Mouse (Mus musculus): ENCODE data around the gene Dlg2. TPM values are rescaled to one million over a fixed set of nuclear protein-coding genes. Genes with fewer than 3 reads are reported as not detected.

The Dlg2 gene
- total RNA-seq, 4 experiments from 2014 or later: 216 to 253 (median 244) TPM

DNA sequence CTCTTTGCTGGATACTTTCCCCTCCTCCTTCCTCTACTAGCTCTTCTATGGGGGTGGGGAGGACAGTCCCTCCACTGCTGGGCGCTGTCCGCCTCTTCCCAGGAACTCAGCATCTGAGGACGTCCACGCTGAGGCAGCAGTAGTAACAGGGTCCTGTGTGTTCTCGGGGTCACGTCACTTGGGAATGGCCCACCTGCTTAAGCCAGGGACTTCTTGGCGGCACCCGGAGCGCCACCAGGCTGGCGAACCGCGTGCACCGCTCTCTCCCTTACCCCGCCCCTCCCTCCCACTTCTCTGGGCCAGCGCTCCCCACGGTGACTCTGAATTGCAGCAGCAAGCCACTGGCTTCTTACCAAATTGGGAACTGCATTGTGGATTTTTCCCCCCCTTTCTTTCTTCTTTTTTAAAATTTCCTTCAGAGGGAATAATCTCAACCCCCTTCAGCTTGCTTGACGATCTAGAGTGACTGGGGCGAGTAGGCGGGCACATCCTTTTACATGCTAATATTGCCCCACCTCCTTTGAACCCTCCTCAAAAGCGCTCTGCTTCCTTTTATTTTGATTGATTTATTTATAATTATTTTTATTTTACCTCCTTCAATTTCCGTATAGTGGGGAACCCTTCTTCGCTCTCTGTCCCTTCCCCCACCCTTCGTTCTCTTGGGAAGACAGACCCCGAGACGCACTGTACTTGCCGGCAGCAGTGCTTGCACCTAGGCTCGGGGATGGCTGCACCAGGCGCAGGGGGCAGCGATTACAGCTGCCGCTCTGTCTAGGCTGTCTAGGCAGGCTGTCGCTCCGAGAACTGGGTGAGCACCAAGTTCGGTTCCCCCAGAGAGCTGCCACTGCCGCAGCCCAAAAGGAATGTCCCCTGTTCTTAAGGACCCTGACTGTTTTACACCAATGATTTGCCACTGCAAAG, 785.8 kb downstream of the Dlg2 start:
- peak; percentile 14 to 42 for DNase-seq (ENCODE audit: low spot score in 2 of 2)

GRCm38 (mm10) chr7:91262998-91263397, 786.5 kb downstream of the Dlg2 start:
- peak; percentile 17 to 25 for DNase-seq (ENCODE audit: low spot score in 2 of 2)

DNA sequence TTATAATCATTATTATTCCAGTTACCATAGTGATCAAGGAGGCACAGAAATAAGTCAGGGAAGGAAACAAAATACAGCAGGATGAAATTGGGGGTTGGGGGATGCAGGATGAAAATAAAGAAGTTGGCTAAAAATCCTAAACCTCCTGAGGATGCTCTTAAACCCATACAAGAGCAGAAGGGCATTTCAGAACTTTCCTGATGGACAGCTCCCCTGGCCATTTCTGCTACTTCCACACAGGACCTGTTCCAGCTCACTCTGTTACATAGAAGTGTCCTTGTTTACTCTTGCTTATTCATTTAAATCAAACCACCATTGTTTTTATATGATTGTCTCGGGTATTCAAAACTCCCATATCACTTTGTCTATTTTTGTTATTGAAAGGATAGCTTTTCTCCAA, 791.3 kb downstream of the Dlg2 start:
- no peak for DNase-seq (ENCODE audit: low spot score in 2 of 2)

- peak; percentile 43 to 45 for DNase-seq (ENCODE audit: low spot score in 2 of 2)
Measured at GRCm38 (mm10) chr7:91284167-91284566, 807.7 kb downstream of the Dlg2 start.

GRCm38 (mm10) chr7:91288324-91288723, 811.9 kb downstream of the Dlg2 start:
- DNase-seq (ENCODE audit: low spot score in 2 of 2): no peak

DNA sequence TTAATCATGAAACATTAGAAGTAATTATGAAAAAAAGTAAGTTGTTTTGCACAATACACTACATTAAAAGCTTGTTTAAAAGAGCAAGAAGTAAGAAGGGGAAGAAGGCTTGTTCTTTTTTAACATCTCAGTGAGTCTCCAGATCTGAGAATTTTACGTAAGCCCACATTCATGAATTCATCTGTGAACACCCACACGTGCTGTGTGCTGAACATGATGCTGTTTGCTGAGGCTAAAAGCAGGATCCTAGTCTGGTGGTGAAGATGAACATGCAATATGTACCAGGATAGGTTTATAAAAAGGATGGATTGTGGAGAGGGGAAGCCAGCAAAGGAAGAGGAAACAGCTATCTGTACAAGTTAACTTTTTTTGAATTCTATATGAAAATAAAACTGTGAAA, 819.7 kb downstream of the Dlg2 start:
- peak; percentile 32 to 39 for DNase-seq (ENCODE audit: low spot score in 2 of 2)

DNA sequence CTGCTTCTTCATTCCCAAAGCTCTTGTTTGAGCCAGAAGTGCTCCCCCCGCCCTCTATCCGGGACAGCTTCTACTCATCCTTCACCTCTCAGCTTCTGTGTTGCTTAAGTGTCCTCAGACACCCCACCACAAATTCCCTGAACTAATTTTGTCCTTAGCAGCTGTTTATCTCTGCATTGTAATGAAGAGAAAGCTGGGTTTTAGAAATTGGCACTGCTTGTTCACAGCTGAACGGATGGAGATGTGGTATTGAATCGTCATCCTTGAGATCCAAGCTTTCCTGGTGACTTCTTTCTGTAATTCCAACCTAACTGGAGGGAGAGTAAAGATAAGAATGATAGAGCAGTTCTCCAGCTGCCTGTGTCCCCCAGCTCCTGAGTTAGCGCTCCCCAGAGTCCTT, 834.7 kb downstream of the Dlg2 start:
- no peak for DNase-seq (ENCODE audit: low spot score in 2 of 2)

GRCm38 (mm10) chr7:91345073-91345472, 868.6 kb downstream of the Dlg2 start:
- no peak for DNase-seq (ENCODE audit: low spot score in 2 of 2)

DNA sequence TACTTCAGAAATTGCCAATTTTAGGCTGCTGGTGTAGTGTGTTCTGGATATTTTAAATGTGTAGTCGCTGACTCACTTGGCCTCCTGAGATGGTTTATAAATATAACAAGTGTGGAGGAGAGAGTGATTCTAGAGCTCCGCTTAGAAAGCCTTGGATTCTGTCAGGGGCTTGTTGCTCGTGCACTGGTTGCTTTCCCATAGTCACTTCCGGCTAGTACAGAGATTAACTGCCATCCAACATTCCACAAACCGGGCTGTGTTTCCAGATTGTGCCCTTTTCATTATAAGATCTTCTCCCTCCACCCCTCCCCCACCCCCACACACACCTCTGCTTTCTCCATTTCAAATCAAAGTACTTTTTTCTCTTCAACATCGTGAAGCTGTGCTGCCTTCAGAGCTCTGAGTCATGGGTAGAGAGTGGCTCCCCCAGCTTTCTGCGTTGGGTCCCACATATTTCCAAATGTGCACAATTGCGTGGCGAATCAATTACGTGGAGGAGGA, 893.4 kb downstream of the Dlg2 start:
- DNase-seq (ENCODE audit: low spot score in 2 of 2): peak; percentile 37 to 45

DNA sequence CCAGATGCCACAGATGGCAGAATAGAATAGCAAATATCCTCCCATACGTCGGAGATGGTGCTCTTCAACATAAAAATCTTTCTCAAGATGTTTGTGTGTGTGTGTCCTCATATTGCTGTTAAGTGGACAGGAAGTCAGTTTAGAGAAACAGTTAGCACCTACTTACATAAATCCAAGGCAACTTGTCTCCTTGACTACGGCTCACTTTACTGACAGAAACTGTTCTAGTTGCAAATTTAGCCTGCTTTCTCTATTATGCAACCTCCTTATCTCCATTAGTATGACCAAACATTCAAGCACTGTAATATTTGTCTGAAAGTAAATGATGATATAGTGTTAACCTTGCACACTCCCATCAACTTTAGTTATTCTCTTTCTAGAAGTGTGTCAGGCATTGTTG, 905.8 kb downstream of the Dlg2 start:
- DNase-seq (ENCODE audit: low spot score in 2 of 2): no peak

GRCm38 (mm10) chr7:91383873-91384272, 907.4 kb downstream of the Dlg2 start:
- DNase-seq (ENCODE audit: low spot score in 2 of 2): no peak

- no peak for DNase-seq (ENCODE audit: low spot score in 2 of 2)
Measured at GRCm38 (mm10) chr7:91389272-91389671, 912.8 kb downstream of the Dlg2 start.

GRCm38 (mm10) chr7:91397827-91398226, 921.4 kb downstream of the Dlg2 start:
- DNase-seq (ENCODE audit: low spot score in 2 of 2): no peak

DNA sequence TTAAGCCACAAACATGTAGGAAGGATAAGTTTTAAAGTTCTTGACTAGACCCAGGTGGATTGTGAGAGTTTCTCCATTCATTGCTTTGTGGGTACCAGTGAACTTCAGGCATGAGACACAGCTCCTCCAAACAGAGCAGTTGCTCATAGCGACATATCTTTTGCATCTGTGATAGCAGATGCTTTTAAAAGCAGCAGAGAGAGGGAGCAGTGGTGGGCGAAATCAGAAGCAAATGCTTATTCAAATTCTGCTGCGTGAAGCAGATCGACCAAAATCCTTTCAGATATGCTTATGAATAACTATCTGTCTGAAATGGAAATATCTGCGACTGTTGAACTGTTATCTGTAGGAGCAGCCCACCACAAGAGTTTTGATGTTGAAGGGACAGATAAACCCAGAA, 935.6 kb downstream of the Dlg2 start:
- peak; percentile 44 to 64 for DNase-seq (ENCODE audit: low spot score in 2 of 2)

DNA sequence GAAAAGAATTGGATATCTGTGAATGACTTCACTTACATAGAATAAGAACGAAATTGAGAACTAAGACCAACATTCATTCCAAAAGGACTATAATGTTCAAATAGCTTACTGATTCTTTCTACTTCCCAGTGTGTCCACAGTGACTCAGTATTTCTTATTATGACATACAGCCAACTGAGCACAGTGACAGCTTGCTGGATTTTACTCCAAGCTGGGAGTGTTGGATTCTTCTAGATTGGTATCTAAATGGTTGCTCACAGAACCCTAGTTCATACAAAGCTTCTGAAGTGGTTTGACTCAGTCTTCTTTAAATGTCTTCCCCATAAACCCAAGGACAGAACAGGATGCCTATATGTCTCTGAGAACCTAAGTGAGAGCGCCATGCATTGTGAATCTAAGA, 937.7 kb downstream of the Dlg2 start:
- no peak for DNase-seq (ENCODE audit: low spot score in 2 of 2)

GRCm38 (mm10) chr7:91414749-91415148, 938.3 kb downstream of the Dlg2 start:
- peak; percentile 55 to 60 for DNase-seq (ENCODE audit: low spot score in 2 of 2)

DNA sequence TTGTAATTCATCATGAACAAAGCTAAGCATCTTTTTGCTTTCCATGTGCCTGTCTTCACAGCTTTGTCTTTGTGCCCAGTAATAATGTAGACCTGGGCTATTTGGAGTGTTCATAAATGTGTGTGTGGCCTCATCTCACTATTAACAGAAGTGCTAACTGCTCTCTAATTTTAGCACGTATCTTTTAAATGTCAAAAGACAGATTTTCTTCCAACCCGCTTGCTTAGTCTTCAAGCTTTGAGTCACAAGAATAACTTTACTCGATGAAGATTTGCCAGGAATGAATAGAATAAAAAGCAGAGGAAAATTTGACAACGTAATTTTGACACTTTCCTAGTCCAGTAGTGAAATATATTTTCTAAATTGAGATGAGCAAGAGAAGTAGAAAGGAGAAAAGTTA, 943.7 kb downstream of the Dlg2 start:
- no peak for DNase-seq (ENCODE audit: low spot score in 2 of 2)

DNA sequence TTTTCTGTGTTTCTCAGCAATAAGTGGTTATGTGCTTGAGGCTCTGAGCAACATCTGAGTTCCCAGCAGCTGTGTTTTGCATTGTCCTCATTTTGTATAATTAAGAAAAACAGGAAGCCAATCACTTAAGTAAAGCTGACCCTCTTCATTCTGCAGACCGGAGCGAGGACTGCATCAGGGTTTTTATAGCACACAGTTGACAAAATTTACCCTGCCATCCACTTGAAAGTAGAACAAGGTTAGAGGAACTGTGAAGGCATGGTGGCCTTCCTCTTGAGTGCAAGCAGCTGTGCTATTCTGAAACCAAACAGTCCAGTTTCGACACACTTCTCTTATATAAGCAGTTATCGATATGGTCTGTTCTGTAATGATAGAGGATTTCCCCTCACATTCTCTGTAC, 947.3 kb downstream of the Dlg2 start:
- no peak for DNase-seq (ENCODE audit: low spot score in 2 of 2)

DNA sequence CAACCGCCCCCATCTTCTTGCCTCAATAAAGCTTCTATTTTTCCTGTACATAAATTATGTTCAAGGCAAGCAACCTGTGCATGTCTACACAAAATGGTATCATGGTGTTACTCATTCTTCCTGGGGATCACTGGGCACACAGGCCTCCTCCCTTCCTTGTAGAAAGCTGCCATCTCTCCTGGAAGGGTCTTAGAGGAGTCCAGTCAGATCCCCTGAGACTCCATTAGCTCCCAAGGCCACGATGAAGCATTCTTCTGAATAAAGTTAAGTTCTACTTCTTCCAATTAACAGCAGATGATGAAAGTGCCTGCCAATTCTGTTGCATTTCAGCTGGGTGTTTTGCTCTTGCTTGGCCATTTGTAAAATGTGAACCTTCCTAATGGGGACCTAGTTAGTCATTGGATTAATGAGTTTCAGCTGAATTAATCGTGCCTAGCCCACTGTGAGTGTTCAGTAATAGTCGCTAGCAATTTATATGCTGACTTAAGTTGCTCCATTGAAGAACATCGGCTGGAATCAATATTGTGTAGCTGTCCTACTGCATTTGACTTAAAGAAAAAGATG, 953.3 kb downstream of the Dlg2 start:
- no peak for DNase-seq (ENCODE audit: low spot score in 2 of 2)

- peak in 1 of 2 experiments; percentile 73 for DNase-seq (ENCODE audit: low spot score in 2 of 2)
Measured at GRCm38 (mm10) chr7:91431594-91432240, 955.2 kb downstream of the Dlg2 start.

- DNase-seq (ENCODE audit: low spot score in 2 of 2): no peak
Measured at GRCm38 (mm10) chr7:91432563-91432962, 956.1 kb downstream of the Dlg2 start.

DNA sequence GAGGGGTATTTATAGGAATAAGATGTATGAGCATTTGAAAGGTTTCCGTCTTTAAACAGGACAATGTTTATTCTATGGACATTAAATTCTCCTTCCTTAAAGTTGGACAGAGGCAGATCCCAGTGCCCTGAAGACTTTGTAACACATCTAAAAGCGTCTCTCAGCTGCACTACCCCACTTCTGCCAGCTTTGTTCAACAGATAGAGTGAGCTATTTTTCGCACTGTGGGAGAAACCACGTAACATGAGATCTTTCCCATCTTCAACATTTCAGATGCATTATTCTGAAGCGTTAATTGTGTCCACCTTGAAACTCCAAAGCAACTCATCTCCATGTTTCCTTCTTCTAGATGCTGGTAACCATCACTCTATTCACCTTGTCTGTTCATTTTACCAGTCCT, 958.3 kb downstream of the Dlg2 start:
- no peak for DNase-seq (ENCODE audit: low spot score in 2 of 2)
